Mouse (Mus musculus) liver, adult 2 months (tissue): ENCODE results near the gene Fbxl14.

Experiments used
- CTCF ChIP-seq: fragments of 200-500 bp; IDR thresholded peaks from 2 replicates; pipeline ENCODE4 v1.5.1; 2011; ENCODE audit warnings: low read depth, low read length, control low read depth
- POLR2A ChIP-seq: fragments of 200-500 bp; IDR thresholded peaks from 2 replicates; pipeline ENCODE4 v1.6.1; 2011; ENCODE audit warnings: low read length, control low read depth; ENCODE audit not compliant: insufficient read depth; ENCODE audit errors: extremely low read depth

DNA sequence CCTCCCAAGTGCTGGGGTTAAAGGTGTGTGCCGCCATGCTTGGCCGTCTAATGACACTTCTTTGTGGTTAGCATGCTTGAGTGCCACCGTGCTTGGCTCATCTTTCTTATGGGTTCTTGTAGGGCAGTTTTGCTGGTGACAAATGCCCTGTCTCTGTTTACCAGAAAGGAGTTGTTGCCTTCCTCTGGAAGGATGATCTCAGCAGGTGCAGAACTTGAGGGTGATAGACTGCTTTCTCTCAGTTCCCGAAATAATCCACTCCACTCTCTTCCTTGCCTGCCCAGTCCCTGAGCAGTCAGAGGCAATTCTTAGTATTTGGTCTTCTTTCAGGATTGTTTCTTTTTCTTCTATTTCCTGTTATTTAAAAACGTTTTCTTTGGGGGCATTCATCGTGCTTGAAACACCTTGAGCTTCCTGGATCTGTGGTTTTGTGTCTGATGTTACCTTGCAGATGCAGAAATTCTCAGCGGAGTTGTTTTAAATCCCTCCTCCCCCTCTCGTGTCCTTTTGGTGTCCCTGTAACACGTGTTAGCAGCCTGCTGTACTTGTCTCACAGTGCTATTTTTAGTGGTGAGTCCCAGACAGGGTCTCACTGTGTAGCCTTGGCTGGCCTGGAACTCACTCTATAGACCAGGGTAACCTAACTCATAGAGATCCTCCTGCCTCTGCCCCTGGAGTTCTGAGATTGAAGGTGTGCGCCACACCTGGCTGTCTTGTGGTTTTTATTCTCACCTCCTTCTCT is 29.3 kb downstream of the Fbxl14 start:
- no peak for TF ChIP-seq CTCF
- no peak for TF ChIP-seq POLR2A
